Mouse (Mus musculus): ENCODE measurements at regions not wholly inside any gene's neighbourhood (a gene's known extent, or its start where the extent isn't known, plus 50 kb on each side); places are given as distances from the start of the nearest gene placed in this dataset.

- DNase-seq (ENCODE audit: low spot score), result no peak
These were observed 53.9 kb upstream of the Rasgef1b start for GRCm38 (mm10) chr5:99782806-99783205.

DNA sequence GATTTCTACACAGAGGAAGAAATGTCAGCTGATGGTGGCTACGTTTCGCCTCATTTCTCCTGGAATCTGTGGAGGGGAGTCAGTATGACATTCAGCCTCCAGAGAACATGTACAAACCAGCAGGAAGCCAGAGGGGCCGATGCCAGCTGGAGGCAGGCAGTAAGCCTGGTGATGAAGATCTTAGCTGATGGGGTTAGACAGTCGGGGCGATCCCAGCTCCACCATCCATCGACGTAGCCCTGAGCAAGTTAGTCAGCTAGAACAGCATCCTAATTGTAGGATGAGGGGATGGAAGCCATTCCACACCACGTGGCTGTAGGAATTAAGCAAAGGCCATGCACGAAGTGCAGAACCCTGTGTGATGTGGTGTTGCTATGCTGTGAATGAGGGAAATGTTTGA lies 57.0 kb upstream of the Rasgef1b start:
- no peak for DNase-seq (ENCODE audit: low spot score)

- no peak for DNase-seq (ENCODE audit: low spot score)
These were observed 58.4 kb upstream of the Rasgef1b start for GRCm38 (mm10) chr5:99787239-99787638.

GRCm38 (mm10) chr5:99787665-99788366 lies 59.0 kb upstream of the Rasgef1b start:
- no peak for DNase-seq (ENCODE audit: low spot score)

GRCm38 (mm10) chr5:99790733-99791132 lies 61.9 kb upstream of the Rasgef1b start:
- DNase-seq (ENCODE audit: low spot score), result no peak

GRCm38 (mm10) chr5:99800543-99800942 lies 71.7 kb upstream of the Rasgef1b start:
- no peak for DNase-seq (ENCODE audit: low spot score)

DNA sequence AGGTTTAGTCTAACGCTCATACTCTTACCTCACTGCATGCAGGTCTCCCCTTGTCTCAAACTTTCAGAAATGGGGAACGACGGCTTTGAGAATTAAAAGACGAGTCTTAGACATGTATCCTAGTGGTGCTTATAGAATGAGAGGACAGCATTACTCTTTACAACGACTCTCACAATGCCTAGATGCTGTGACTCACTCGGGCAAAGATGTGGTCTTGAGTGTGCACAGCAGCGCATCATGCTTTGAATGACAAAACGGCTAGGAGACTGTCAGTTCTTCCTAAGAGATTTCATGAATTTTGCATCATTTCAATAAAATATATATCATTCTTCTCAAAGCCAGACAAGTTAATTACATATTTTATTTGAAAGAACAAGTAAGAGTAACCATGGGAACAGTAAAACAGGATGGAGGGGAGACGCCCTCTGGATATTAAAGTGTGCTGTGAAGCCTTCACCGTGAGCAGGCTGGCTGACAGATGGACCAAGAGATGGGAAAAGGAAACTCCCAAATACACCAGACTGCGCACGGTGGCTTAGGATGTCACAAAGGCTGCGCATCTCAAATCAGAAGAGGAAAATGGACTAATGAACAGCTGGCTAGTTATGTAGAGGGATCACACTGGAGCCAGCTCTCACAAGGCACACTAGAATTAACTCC lies 73.1 kb upstream of the Rasgef1b start:
- DNase-seq (ENCODE audit: low spot score), result no peak

GRCm38 (mm10) chr5:99826861-99827260 lies 79.2 kb upstream of the Vamp9 start:
- DNase-seq (ENCODE audit: low spot score), result no peak

- DNase-seq (ENCODE audit: low spot score), result no peak
These were observed 77.5 kb upstream of the Vamp9 start for GRCm38 (mm10) chr5:99828516-99828915.

DNA sequence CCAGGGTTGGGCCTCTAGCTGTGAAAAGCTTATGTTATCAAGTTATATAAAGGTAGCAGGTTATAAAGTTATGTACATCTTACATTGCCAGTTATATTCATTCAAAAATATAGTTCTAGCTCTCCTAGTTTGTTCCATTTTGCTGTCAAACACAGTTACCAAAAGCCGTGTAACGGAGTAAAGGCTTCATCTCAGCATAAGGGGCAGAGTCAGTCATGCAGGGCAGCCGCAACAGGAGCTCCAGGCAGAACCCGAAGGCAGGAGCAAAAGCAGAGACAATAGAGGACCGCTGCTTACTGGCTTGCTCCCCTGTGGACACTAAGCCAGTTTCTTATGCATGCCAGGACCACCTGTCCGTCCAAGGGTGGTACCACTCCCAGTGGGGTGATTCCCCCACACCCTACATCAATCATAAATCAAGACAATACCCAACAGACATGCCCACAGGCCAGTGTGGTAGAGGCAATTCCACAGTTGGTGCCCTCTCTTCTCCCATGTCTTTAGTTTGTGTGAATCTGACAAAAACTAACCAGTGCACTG lies 67.7 kb upstream of the Vamp9 start:
- DNase-seq (ENCODE audit: low spot score), result no peak

DNA sequence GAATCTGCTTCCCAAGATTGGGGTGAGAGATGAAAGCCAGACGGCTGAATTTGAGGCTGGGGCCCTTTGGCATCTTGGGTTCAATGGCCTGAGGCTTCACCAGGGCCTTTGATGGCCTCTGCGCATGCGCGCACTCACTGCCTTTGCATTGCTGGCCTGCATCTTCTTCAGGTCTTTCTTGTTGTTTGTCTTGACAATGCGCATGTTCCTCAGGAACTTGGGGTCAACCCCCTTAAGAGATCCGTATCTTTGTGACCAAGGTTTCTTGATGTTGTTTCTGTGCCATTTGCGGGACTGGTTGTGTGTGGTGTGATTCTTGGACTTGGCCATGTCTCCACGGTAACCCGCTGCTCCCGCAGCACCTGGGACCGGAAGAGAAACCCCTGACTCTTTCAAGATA lies 66.4 kb upstream of the Vamp9 start:
- DNase-seq (ENCODE audit: low spot score), result peak; percentile 21

DNA sequence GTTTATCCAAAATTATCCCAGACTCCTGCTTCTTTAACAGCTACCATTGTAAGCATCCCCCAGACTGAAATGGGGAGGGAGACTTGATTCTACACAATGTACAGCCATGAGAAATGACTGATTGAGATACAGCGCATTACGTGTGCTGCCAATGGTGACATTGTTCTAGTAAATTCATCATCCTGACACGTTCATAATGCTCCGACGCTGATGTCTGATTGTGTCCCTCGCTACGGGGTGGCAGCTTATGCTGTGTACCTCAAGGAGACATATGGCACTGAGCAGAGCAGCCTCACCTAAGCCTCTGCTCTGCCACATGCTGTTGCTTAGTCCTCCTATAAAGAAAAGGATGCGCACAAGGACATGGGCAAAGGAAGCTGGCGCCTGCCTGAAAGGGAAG lies 65.2 kb upstream of the Vamp9 start:
- DNase-seq (ENCODE audit: low spot score), result no peak

GRCm38 (mm10) chr5:99845565-99846255 lies 60.3 kb upstream of the Vamp9 start:
- no peak for DNase-seq (ENCODE audit: low spot score)

- no peak for DNase-seq (ENCODE audit: low spot score)
These were observed 57.7 kb upstream of the Vamp9 start for GRCm38 (mm10) chr5:99848158-99848988.

DNA sequence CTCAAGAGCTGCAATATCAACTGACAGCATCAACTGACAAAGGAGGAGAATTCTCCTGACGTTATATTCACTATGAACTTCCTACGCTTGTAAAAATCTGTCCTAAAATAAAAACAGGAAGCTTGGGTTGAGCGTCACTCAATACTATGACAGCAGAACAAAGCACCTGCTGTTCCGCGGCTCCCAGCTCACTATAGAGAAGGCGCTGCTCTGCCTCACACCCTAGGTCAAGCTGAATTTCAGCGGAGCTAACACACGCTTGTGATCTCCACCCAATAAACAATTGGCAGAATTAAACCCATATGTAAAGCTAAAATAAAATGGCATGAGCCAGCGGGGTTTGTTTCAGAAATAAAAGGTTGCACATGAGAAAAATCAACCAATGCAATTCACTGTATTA lies 57.1 kb upstream of the Vamp9 start:
- no peak for DNase-seq (ENCODE audit: low spot score)

GRCm38 (mm10) chr5:99852316-99852715 lies 53.7 kb upstream of the Vamp9 start:
- no peak for DNase-seq (ENCODE audit: low spot score)
